Mouse (Mus musculus): ENCODE results near the gene Olfr206.
"Not testable (repeated sequence)": the region's sequence is repeated elsewhere in the genome, so short reads cannot be mapped to it uniquely, and the experiment has no call there.

Olfr206 gene

GRCm38 (mm10) chr16:59349146-59349545, at the start of gene Olfr206:
Gene Olfr206, minus strand, starts transcription at chr16:59349246.
- no peak for DNase-seq (ENCODE audit: low spot score in 2 of 2)

- DNase-seq (ENCODE audit: low spot score in 2 of 2) = no peak
Measured at GRCm38 (mm10) chr16:59393300-59393699, 44.3 kb upstream of the Olfr206 start.

GRCm38 (mm10) chr16:59363893-59364292, 14.8 kb upstream of the Olfr206 start, which contains the start of gene Olfr209:
Gene Olfr209, minus strand, starts transcription at chr16:59363993.
- no peak for DNase-seq (ENCODE audit: low spot score in 2 of 2)

- no peak for DNase-seq (ENCODE audit: low spot score in 2 of 2)
Measured at GRCm38 (mm10) chr16:59331038-59331437, 18.0 kb downstream of the Olfr206 start, which contains the start of gene Olfr205. Gene Olfr205, minus strand, starts transcription at chr16:59331138.

GRCm38 (mm10) chr16:59323262-59323661, 25.8 kb downstream of the Olfr206 start:
- DNase-seq (ENCODE audit: low spot score in 2 of 2) = not testable (repeated sequence)

DNA sequence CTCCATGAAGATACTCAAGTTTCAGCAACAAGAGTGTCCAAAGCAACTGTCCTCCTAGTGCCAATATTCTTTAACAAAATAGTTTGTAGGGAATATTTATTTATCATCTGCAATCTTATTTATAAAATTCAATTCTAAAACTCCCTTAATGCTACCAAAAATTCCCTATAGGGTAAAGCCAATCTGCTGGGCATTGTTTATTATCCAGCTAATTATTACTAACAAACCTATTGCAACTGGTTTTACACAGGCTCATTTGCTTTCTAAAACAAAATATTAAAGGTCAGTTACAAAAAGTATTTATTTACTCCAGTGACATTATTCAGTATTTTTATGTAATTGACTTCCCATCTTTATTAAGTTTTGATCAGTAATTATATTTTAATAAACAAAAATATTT, 30.9 kb downstream of the Olfr206 start, which contains the start of gene Olfr204:
TSS of gene Olfr204 (minus strand) at position 101 of the 400 bp plus-strand sequence.
- DNase-seq (ENCODE audit: low spot score in 2 of 2) = no peak

- DNase-seq (ENCODE audit: low spot score in 2 of 2) = no peak
Measured at GRCm38 (mm10) chr16:59298581-59298980, 50.5 kb downstream of the Olfr206 start, which contains the start of gene Olfr203. Gene Olfr203, plus strand, starts transcription at chr16:59298881.

All from spleen, postnatal 10 days (tissue).